Mouse (Mus musculus): ENCODE measurements around the gene Abca2. TPM values are rescaled to one million over a fixed set of nuclear protein-coding genes. Genes with fewer than 3 reads are reported as not detected.

Gene Abca2
- 9.0 TPM for polyA plus RNA-seq (2014; fragmentation: Illumina TruSeq; extraction: RNeasy Lipid Tissue Mini Kit (QIAGEN cat#74804); ENCODE audit: insufficient read depth, low read depth, low replicate concordance)

DNA sequence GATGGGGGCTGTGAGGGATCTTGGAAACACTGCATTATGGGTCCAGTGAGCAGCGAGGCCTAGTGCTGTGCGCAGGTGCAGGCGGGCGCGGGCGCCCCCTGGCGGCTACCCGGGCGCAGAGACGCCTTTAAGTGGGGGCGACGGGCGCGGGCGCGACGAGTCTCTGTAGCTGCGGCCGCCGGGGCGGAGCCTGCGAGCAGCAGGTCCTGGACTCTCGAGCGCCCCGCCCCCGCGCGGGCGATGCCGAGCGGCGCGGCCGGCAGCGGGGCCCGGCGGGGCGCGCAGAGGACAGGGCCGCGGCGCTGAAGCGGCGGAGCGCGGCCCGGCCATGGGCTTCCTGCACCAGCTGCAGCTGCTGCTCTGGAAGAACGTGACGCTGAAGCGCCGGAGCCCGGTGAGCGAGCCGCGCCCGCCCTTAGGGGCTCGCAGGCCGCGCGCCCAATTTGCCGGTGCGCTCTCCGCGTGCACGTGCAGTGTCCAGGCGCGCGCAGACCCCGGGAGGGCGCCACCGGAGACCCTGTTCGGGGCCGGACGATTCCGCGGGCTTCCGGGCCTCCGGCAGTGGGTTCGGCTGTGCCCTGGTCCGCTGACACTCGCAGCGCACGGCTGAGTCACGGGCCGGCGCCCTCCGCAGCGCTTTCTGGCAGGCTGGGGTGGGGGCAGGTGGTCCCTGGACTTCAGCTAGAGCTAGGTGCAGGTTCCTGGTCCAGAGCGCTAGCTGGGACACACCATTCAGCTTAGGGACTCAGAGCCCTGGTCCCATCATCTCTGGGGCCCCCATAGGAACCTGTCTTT lies at the start of gene Abca2:
Gene Abca2 (plus strand): TSS at position 262 of the 795 bp plus-strand sequence.

GRCm38 (mm10) chr2:25395721-25396596 lies 32.5 kb upstream of the Abca2 start, which contains the start of gene Entpd2:
Gene Entpd2 (plus strand): TSS chr2:25395874.

DNA sequence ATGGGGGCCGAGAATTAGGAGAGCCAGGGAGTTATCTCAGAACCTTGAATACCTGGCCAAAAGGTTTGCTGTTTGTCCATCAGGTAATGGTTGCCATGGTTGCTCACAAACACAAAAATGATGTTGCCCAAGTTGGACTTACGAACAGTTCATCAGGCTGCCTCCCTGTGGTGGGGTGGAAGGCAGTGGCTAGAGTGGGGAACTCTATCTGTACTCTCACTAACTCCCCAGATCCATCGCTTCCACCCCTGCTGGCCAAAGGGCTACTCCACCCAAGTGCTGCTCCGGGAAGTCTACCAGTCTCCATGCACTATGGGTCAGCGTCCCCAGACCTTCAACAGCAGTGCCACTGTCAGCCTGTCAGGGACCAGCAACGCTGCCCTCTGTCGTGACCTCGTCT lies 29.5 kb upstream of the Abca2 start, which contains the start of gene Npdc1:
Gene Npdc1 (plus strand): TSS at position 301 of the 400 bp plus-strand sequence.

DNA sequence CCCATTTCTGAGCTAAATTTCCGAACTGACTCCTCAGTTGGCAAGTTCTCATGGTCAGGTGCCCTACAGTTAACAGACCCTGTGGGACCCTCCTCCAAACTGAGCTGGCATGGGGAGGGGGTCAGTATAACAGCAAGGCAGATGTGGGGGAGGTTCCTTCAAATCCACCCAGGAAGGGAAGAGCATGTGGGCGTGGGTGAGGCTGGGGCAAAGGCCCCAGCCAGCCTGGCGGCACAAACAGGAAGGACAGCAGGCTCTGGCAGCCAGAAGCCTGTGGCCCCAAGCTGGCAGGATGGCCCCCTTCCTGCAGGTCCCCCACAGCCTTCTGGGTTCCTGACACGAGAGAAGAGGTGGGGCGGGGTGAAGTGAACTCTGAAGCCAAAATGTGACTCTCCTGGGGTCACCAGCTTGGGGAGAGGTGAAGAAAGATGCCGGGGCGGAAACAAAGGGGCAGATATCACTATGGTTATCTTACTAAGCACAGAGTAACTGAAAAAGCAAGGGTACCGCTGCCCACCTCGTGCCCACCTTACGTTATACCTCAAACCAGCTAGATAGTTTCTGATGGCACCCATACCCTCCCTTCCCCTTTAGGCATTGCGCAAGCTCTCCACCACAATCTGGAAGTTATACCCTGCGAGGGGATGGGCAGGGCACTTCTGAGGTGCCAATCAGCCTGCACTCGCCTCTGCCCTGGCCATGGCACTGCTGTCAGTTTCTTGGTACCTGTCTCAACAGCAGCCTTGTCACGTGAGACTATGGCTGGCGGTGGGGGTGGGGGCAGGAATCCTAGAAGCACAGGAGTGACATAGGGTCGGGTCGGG lies 5.7 kb upstream of the Abca2 start, which contains the start of gene Fut7:
Gene Fut7 (plus strand): TSS at position 681 of the 824 bp plus-strand sequence.

DNA sequence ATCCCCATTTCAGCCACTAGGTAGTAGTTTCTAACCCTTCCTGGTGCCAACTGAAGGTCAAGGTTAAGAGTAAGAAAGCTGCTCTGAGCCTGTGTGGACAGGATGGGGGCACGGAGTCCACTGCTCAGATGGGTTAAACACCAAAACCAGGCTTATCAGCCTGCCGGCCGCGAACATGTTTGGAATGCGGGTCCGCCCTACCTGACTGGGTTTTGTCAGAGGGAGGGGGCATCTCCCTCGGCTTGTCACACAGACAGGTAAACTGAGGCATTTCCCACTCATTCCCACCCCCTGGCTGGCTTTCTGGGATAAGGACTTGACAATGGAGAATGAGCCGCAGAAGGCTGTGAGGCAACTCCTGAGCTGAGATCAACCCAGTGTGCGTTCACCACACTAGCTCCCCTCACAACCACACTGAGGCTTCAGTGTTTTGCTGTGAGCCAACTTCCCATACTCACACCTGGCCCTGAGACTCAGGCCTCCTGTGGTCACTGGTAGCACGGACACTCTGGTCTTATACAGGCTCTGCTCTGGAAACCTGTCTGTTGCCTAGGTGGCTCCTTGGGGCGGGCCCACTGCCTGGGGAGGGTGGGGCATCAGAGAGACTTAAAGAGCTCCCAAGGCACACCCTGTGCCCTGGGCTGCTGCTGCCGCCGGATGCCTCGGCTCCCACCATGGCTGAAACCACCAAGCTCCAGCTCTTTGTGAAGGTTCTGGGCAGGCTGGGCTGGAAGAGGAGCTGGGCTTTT lies 27.9 kb downstream of the Abca2 start, which contains the start of gene Clic3:
Gene Clic3 (plus strand): TSS at position 634 of the 749 bp plus-strand sequence.

GRCm38 (mm10) chr2:25460551-25461309 lies 32.2 kb downstream of the Abca2 start, which contains the start of gene Paxx:
Gene Paxx (minus strand): TSS chr2:25461094.

DNA sequence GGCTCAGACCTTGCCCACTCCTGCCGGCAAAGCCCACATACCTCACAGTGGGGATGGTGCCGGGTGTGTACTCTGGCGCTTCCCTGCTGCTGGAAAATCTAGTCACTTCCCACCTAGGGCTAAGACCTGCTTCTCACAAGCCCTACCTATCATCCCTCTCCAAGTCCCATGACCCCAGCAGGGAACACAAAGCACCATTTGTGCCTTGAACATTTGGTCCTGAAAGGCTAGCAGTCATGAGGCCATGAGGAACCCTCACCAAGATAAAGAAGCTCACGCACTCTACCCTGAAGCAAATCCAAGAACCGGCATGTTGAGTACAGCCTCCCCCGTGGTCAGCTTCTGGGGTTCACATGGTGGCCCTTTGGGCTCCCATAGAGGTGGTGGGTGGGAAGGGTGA lies 41.5 kb downstream of the Abca2 start, which contains the start of gene Ptgds:
Gene Ptgds (minus strand): TSS at position 78 of the 400 bp plus-strand sequence.

GRCm38 (mm10) chr2:25493476-25493961 lies 65.0 kb downstream of the Abca2 start, which contains the start of gene Lcn12:
Gene Lcn12 (minus strand): TSS chr2:25493911.

Other genes with a start within 250 kb of the Abca2 start
- gene Nrarp, start 247.9 kb upstream of the Abca2 start, polyA plus RNA-seq (2014; fragmentation: Illumina TruSeq; extraction: RNeasy Lipid Tissue Mini Kit (QIAGEN cat#74804); ENCODE audit: insufficient read depth, low read depth, low replicate concordance) = 28.7 TPM
- gene Tor4a, start 231.8 kb upstream of the Abca2 start, polyA plus RNA-seq (2014; fragmentation: Illumina TruSeq; extraction: RNeasy Lipid Tissue Mini Kit (QIAGEN cat#74804); ENCODE audit: insufficient read depth, low read depth, low replicate concordance) = 18.3 TPM
- gene Nelfb, start 217.2 kb upstream of the Abca2 start, polyA plus RNA-seq (2014; fragmentation: Illumina TruSeq; extraction: RNeasy Lipid Tissue Mini Kit (QIAGEN cat#74804); ENCODE audit: insufficient read depth, low read depth, low replicate concordance) = 41.8 TPM
- not detected for gene Stpg3, start 214.1 kb upstream of the Abca2 start, polyA plus RNA-seq (2014; fragmentation: Illumina TruSeq; extraction: RNeasy Lipid Tissue Mini Kit (QIAGEN cat#74804); ENCODE audit: insufficient read depth, low read depth, low replicate concordance)
- not detected for gene Fam166a, start 210.0 kb upstream of the Abca2 start, polyA plus RNA-seq (2014; fragmentation: Illumina TruSeq; extraction: RNeasy Lipid Tissue Mini Kit (QIAGEN cat#74804); ENCODE audit: insufficient read depth, low read depth, low replicate concordance)
- 379 TPM for gene Tubb4b, start 204.0 kb upstream of the Abca2 start, polyA plus RNA-seq (2014; fragmentation: Illumina TruSeq; extraction: RNeasy Lipid Tissue Mini Kit (QIAGEN cat#74804); ENCODE audit: insufficient read depth, low read depth, low replicate concordance)
- not detected for gene Slc34a3, start 194.3 kb upstream of the Abca2 start, polyA plus RNA-seq (2014; fragmentation: Illumina TruSeq; extraction: RNeasy Lipid Tissue Mini Kit (QIAGEN cat#74804); ENCODE audit: insufficient read depth, low read depth, low replicate concordance)
- gene Rnf224, start 191.9 kb upstream of the Abca2 start, polyA plus RNA-seq (2014; fragmentation: Illumina TruSeq; extraction: RNeasy Lipid Tissue Mini Kit (QIAGEN cat#74804); ENCODE audit: insufficient read depth, low read depth, low replicate concordance) = not detected
- 2.1 TPM for gene Rnf208, start 186.4 kb upstream of the Abca2 start, polyA plus RNA-seq (2014; fragmentation: Illumina TruSeq; extraction: RNeasy Lipid Tissue Mini Kit (QIAGEN cat#74804); ENCODE audit: insufficient read depth, low read depth, low replicate concordance)
- 0.30 TPM for gene Cysrt1, start 186.3 kb upstream of the Abca2 start, polyA plus RNA-seq (2014; fragmentation: Illumina TruSeq; extraction: RNeasy Lipid Tissue Mini Kit (QIAGEN cat#74804); ENCODE audit: insufficient read depth, low read depth, low replicate concordance)
- gene AL732309.1, start 181.8 kb upstream of the Abca2 start, polyA plus RNA-seq (2014; fragmentation: Illumina TruSeq; extraction: RNeasy Lipid Tissue Mini Kit (QIAGEN cat#74804); ENCODE audit: insufficient read depth, low read depth, low replicate concordance) = 6.2 TPM
- 15.5 TPM for gene Tmem203, start 173.3 kb upstream of the Abca2 start, polyA plus RNA-seq (2014; fragmentation: Illumina TruSeq; extraction: RNeasy Lipid Tissue Mini Kit (QIAGEN cat#74804); ENCODE audit: insufficient read depth, low read depth, low replicate concordance)
- gene Tprn, start 166.1 kb upstream of the Abca2 start, polyA plus RNA-seq (2014; fragmentation: Illumina TruSeq; extraction: RNeasy Lipid Tissue Mini Kit (QIAGEN cat#74804); ENCODE audit: insufficient read depth, low read depth, low replicate concordance) = 6.2 TPM
- 68.9 TPM for gene Ssna1, start 156.3 kb upstream of the Abca2 start, polyA plus RNA-seq (2014; fragmentation: Illumina TruSeq; extraction: RNeasy Lipid Tissue Mini Kit (QIAGEN cat#74804); ENCODE audit: insufficient read depth, low read depth, low replicate concordance)
- 38.0 TPM for gene Anapc2, start 156.2 kb upstream of the Abca2 start, polyA plus RNA-seq (2014; fragmentation: Illumina TruSeq; extraction: RNeasy Lipid Tissue Mini Kit (QIAGEN cat#74804); ENCODE audit: insufficient read depth, low read depth, low replicate concordance)
- gene Tmem210, start 140.6 kb upstream of the Abca2 start, polyA plus RNA-seq (2014; fragmentation: Illumina TruSeq; extraction: RNeasy Lipid Tissue Mini Kit (QIAGEN cat#74804); ENCODE audit: insufficient read depth, low read depth, low replicate concordance) = not detected
- 22.2 TPM for gene Lrrc26, start 138.8 kb upstream of the Abca2 start, polyA plus RNA-seq (2014; fragmentation: Illumina TruSeq; extraction: RNeasy Lipid Tissue Mini Kit (QIAGEN cat#74804); ENCODE audit: insufficient read depth, low read depth, low replicate concordance)
- not detected for gene Grin1, start 109.5 kb upstream of the Abca2 start, polyA plus RNA-seq (2014; fragmentation: Illumina TruSeq; extraction: RNeasy Lipid Tissue Mini Kit (QIAGEN cat#74804); ENCODE audit: insufficient read depth, low read depth, low replicate concordance)
- gene Man1b1, start 96.4 kb upstream of the Abca2 start, polyA plus RNA-seq (2014; fragmentation: Illumina TruSeq; extraction: RNeasy Lipid Tissue Mini Kit (QIAGEN cat#74804); ENCODE audit: insufficient read depth, low read depth, low replicate concordance) = 31.9 TPM
- gene Dpp7, start 72.3 kb upstream of the Abca2 start, polyA plus RNA-seq (2014; fragmentation: Illumina TruSeq; extraction: RNeasy Lipid Tissue Mini Kit (QIAGEN cat#74804); ENCODE audit: insufficient read depth, low read depth, low replicate concordance) = 18.5 TPM
- 51.2 TPM for gene Uap1l1, start 63.0 kb upstream of the Abca2 start, polyA plus RNA-seq (2014; fragmentation: Illumina TruSeq; extraction: RNeasy Lipid Tissue Mini Kit (QIAGEN cat#74804); ENCODE audit: insufficient read depth, low read depth, low replicate concordance)
- 1.0 TPM for gene Sapcd2, start 56.4 kb upstream of the Abca2 start, polyA plus RNA-seq (2014; fragmentation: Illumina TruSeq; extraction: RNeasy Lipid Tissue Mini Kit (QIAGEN cat#74804); ENCODE audit: insufficient read depth, low read depth, low replicate concordance)
- 7.6 TPM for gene Entpd2, start 32.8 kb upstream of the Abca2 start, polyA plus RNA-seq (2014; fragmentation: Illumina TruSeq; extraction: RNeasy Lipid Tissue Mini Kit (QIAGEN cat#74804); ENCODE audit: insufficient read depth, low read depth, low replicate concordance)
- gene Npdc1, start 29.4 kb upstream of the Abca2 start, polyA plus RNA-seq (2014; fragmentation: Illumina TruSeq; extraction: RNeasy Lipid Tissue Mini Kit (QIAGEN cat#74804); ENCODE audit: insufficient read depth, low read depth, low replicate concordance) = 69.7 TPM
- gene Fut7, start 5.4 kb upstream of the Abca2 start, polyA plus RNA-seq (2014; fragmentation: Illumina TruSeq; extraction: RNeasy Lipid Tissue Mini Kit (QIAGEN cat#74804); ENCODE audit: insufficient read depth, low read depth, low replicate concordance) = 1.7 TPM
- 364 TPM for gene Clic3, start 28.1 kb downstream of the Abca2 start, polyA plus RNA-seq (2014; fragmentation: Illumina TruSeq; extraction: RNeasy Lipid Tissue Mini Kit (QIAGEN cat#74804); ENCODE audit: insufficient read depth, low read depth, low replicate concordance)
- gene Paxx, start 32.4 kb downstream of the Abca2 start, polyA plus RNA-seq (2014; fragmentation: Illumina TruSeq; extraction: RNeasy Lipid Tissue Mini Kit (QIAGEN cat#74804); ENCODE audit: insufficient read depth, low read depth, low replicate concordance) = 44.5 TPM
- 1.6 TPM for gene Ptgds, start 41.3 kb downstream of the Abca2 start, polyA plus RNA-seq (2014; fragmentation: Illumina TruSeq; extraction: RNeasy Lipid Tissue Mini Kit (QIAGEN cat#74804); ENCODE audit: insufficient read depth, low read depth, low replicate concordance)
- not detected for gene Lcn12, start 65.2 kb downstream of the Abca2 start, polyA plus RNA-seq (2014; fragmentation: Illumina TruSeq; extraction: RNeasy Lipid Tissue Mini Kit (QIAGEN cat#74804); ENCODE audit: insufficient read depth, low read depth, low replicate concordance)
- 27.0 TPM for gene Fbxw5, start 72.0 kb downstream of the Abca2 start, polyA plus RNA-seq (2014; fragmentation: Illumina TruSeq; extraction: RNeasy Lipid Tissue Mini Kit (QIAGEN cat#74804); ENCODE audit: insufficient read depth, low read depth, low replicate concordance)
- gene C8g, start 73.0 kb downstream of the Abca2 start, polyA plus RNA-seq (2014; fragmentation: Illumina TruSeq; extraction: RNeasy Lipid Tissue Mini Kit (QIAGEN cat#74804); ENCODE audit: insufficient read depth, low read depth, low replicate concordance) = 0.92 TPM
- 19.5 TPM for gene Traf2, start 118.2 kb downstream of the Abca2 start, polyA plus RNA-seq (2014; fragmentation: Illumina TruSeq; extraction: RNeasy Lipid Tissue Mini Kit (QIAGEN cat#74804); ENCODE audit: insufficient read depth, low read depth, low replicate concordance)
- 272 TPM for gene Edf1, start 129.1 kb downstream of the Abca2 start, polyA plus RNA-seq (2014; fragmentation: Illumina TruSeq; extraction: RNeasy Lipid Tissue Mini Kit (QIAGEN cat#74804); ENCODE audit: insufficient read depth, low read depth, low replicate concordance)
- 0.44 TPM for gene Mamdc4, start 146.1 kb downstream of the Abca2 start, polyA plus RNA-seq (2014; fragmentation: Illumina TruSeq; extraction: RNeasy Lipid Tissue Mini Kit (QIAGEN cat#74804); ENCODE audit: insufficient read depth, low read depth, low replicate concordance)
- gene Phpt1, start 146.5 kb downstream of the Abca2 start, polyA plus RNA-seq (2014; fragmentation: Illumina TruSeq; extraction: RNeasy Lipid Tissue Mini Kit (QIAGEN cat#74804); ENCODE audit: insufficient read depth, low read depth, low replicate concordance) = 64.0 TPM
- not detected for gene Ajm1, start 153.1 kb downstream of the Abca2 start, polyA plus RNA-seq (2014; fragmentation: Illumina TruSeq; extraction: RNeasy Lipid Tissue Mini Kit (QIAGEN cat#74804); ENCODE audit: insufficient read depth, low read depth, low replicate concordance)
- gene Rabl6, start 179.8 kb downstream of the Abca2 start, polyA plus RNA-seq (2014; fragmentation: Illumina TruSeq; extraction: RNeasy Lipid Tissue Mini Kit (QIAGEN cat#74804); ENCODE audit: insufficient read depth, low read depth, low replicate concordance) = 25.9 TPM
- gene Ccdc183, start 189.0 kb downstream of the Abca2 start, polyA plus RNA-seq (2014; fragmentation: Illumina TruSeq; extraction: RNeasy Lipid Tissue Mini Kit (QIAGEN cat#74804); ENCODE audit: insufficient read depth, low read depth, low replicate concordance) = not detected
- gene Tmem141, start 193.3 kb downstream of the Abca2 start, polyA plus RNA-seq (2014; fragmentation: Illumina TruSeq; extraction: RNeasy Lipid Tissue Mini Kit (QIAGEN cat#74804); ENCODE audit: insufficient read depth, low read depth, low replicate concordance) = 21.1 TPM
- gene Fcna, start 199.3 kb downstream of the Abca2 start, polyA plus RNA-seq (2014; fragmentation: Illumina TruSeq; extraction: RNeasy Lipid Tissue Mini Kit (QIAGEN cat#74804); ENCODE audit: insufficient read depth, low read depth, low replicate concordance) = 23.9 TPM
- gene Lcn8, start 224.4 kb downstream of the Abca2 start, polyA plus RNA-seq (2014; fragmentation: Illumina TruSeq; extraction: RNeasy Lipid Tissue Mini Kit (QIAGEN cat#74804); ENCODE audit: insufficient read depth, low read depth, low replicate concordance) = not detected
- gene Lcn5, start 229.2 kb downstream of the Abca2 start, polyA plus RNA-seq (2014; fragmentation: Illumina TruSeq; extraction: RNeasy Lipid Tissue Mini Kit (QIAGEN cat#74804); ENCODE audit: insufficient read depth, low read depth, low replicate concordance) = not detected
- gene Lcn6, start 248.1 kb downstream of the Abca2 start, polyA plus RNA-seq (2014; fragmentation: Illumina TruSeq; extraction: RNeasy Lipid Tissue Mini Kit (QIAGEN cat#74804); ENCODE audit: insufficient read depth, low read depth, low replicate concordance) = not detected